Mouse (Mus musculus): ENCODE data around the gene Btbd19. TPM values are rescaled to one million over a fixed set of nuclear protein-coding genes. Genes with fewer than 3 reads are reported as not detected.

Btbd19 gene
- polyA plus RNA-seq, 1 experiment from 2014 or later = 3.9 TPM

DNA sequence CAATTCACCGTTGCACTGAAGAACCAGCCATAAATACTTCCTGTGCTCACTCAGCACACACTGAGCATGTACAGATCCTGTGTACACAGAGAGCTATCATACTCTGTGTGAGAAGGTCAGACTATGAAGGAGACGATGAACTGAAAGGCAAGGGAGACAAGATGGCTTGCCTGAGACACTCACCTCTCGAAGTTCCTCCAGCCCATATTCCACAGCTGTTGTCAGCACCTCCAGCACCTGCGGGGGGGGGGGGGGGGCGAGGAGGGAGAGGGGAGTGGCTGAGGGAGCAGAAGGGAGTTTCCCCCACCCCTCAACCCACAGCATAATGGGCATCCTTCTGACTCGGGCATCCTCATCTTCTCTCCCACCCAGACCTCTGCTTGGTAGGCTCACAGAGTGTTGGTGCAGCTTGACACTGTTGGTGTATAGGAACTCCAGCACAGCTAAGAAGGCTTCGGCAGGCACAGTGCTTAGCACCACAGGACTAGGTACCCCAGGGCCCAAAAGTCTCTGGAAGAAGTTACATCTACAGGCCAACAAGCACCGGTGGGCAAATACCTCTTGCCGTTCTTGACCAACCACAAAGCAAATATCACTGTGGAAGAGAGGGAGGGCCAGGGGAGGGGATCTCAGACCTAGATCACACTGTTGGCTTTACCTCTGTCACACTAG lies 1.8 kb downstream of the Btbd19 start:
- 87% methylated on average over 8 of the region's 9 CpGs for WGBS
- Histone ChIP-seq H3K27ac (no peak overlapping the region), H3K9ac (no peak overlapping the region), H3K9me3 (no peaks in the 10 kb centered on the region), H3K27me3 (replicated peaks) (no peaks in the 10 kb centered on the region), H3K4me3 (no peak overlapping the region), H3K36me3 (replicated peaks) (peaks cover 4% of the 10 kb centered on the region; the same call in 1 of the 2 replicates), H3K4me2 (no peak overlapping the region), H3K4me1 (peaks cover 25% of the 10 kb centered on the region)
- no peak for ATAC-seq (replicated peaks)

DNA sequence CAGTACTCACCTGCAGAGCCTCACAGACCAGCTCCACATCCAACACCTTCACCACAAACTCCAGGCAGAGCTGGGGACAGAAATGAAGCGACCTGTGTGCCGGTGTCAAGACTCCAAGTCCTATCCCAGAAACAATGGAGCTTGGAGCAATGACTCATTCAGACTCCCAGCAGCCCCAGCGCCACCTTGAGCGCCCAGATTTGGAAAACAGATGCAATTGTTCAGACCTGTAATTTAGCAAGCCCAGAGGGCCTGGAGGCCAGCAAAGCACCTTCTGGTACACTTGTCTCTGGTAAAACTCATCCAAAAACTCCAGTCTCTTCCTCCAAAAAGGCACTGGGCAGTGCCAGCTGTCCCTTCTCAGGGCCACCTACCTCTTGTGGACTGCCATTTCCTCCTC lies 3.3 kb downstream of the Btbd19 start:
- H3K9ac ChIP-seq = no peak overlapping the region
- H3K27me3 ChIP-seq (replicated peaks) = no peaks in the 10 kb centered on the region
- no peak for ATAC-seq (replicated peaks)
- peaks cover 25% of the 10 kb centered on the region for H3K4me1 ChIP-seq
- H3K36me3 ChIP-seq (replicated peaks) = no peaks in the 10 kb centered on the region
- no peaks in the 10 kb centered on the region for H3K9me3 ChIP-seq
- H3K4me3 ChIP-seq = no peak overlapping the region
- no peak overlapping the region for H3K27ac ChIP-seq
- H3K4me2 ChIP-seq = no peak overlapping the region
- WGBS = 85% methylated on average over 4 of the region's 4 CpGs

DNA sequence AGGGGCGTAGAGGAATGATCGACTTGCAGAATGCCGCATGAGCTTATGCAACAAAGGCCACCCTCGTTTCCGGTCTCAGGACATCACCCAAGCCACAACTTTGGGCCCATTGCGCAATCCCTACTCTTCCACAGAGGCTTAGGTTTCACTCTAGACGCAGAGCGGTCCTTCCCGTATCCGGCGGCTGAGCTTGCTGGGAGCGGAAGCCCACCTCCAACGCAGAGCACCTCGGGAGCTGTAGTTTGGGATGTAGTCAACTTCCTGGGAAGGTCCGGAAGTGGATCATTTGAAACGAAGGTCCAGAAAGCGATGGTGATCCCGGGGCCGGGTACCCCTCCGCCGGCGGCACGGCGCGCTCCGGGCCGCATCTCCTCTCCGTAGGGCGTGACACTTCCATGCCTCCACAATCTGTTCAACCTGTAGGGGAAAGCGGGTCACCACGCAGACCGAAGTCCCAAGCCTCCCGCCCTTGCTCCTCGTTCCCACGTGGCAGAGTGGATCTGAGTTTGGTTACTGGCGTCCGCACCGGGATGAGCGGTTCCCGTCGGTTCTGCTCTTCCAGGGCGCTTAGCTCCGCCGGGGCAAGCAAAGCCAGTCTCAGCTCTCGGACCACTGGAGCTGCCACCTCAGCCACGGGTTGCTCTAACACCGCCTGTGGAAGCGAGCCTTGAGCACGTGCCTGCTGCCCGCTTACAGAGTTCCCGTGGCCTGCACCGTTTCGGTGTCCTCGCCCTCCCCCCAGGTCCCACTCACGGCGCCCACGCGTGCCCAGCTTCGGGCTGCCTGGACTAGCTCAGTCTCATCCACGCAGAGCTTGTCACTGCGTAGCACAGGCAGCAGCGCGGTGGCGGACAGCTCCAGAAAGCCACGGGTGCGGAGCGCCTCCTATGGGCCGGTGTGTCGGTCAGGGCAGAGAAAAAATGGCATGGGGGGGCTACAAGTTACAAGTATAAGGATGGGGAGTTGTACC lies 4.8 kb downstream of the Btbd19 start:
- Histone ChIP-seq H3K4me2 (peak overlapping the region; percentile 100), H3K4me3 (peak overlapping the region; percentile 80), H3K9ac (peak overlapping the region; percentile 62), H3K9me3 (no peaks in the 10 kb centered on the region), H3K4me1 (peaks cover 20% of the 10 kb centered on the region), H3K27me3 (replicated peaks) (no peaks in the 10 kb centered on the region), H3K27ac (peak overlapping the region; percentile 90), H3K36me3 (replicated peaks) (no peaks in the 10 kb centered on the region)
- ATAC-seq (replicated peaks) = peak; percentile 96
- WGBS = under 1% methylated on average over 69 of the region's 69 CpGs

DNA sequence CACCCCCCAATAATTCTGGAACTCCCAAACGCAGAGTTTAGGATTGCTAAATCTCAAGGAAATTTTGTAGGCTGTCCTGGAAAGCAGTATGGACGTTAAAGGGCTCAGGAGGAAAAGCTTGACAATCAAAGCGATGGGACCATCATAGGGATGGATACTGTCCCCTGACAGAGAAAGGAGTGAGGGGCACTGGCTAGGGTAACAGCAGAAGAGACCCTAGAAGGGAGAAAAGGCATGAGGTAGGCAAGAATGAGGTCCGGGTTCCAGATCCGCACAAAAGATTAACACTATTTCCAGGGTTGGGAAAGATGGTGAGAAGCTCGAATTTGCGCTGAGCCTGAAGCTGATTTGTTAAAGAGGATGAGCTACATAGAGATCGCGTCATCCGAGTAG lies 5.5 kb downstream of the Btbd19 start:
- peak; percentile 19 for ATAC-seq (replicated peaks)
- peak overlapping the region; percentile 62 for H3K9ac ChIP-seq
- H3K27ac ChIP-seq = peak overlapping the region; percentile 90
- 4% methylated on average over 10 of the region's 10 CpGs for WGBS
- H3K4me1 ChIP-seq = peaks cover 14% of the 10 kb centered on the region
- no peaks in the 10 kb centered on the region for H3K27me3 ChIP-seq (replicated peaks)
- peak overlapping the region; percentile 100 for H3K4me2 ChIP-seq
- no peaks in the 10 kb centered on the region for H3K36me3 ChIP-seq (replicated peaks)
- H3K4me3 ChIP-seq = peak overlapping the region; percentile 80
- H3K9me3 ChIP-seq = no peaks in the 10 kb centered on the region

DNA sequence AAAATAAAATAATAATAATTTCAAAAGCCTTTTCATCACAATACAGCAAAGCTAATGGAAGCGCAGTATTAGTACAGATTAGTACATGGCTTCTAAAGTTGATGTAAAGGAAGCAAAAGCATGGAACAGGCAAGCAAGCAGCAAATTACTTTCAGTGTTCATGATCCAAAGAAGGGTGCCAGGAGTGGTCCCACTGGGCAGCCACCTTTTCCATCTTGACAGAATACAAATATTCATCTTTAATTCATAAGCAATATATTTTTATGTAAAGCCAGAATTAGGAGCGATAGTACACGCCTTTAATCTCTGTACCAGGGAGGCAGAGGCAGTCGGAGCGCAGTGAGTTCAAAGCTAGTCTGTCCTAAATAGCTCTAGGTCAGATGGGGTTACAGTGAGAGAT lies 5.9 kb downstream of the Btbd19 start:
- Histone ChIP-seq H3K4me1 (peaks cover 11% of the 10 kb centered on the region), H3K27ac (peak overlapping the region; percentile 90), H3K9ac (peak overlapping the region; percentile 62), H3K4me3 (peak overlapping the region; percentile 80), H3K4me2 (peak overlapping the region; percentile 100), H3K9me3 (no peaks in the 10 kb centered on the region), H3K36me3 (replicated peaks) (no peaks in the 10 kb centered on the region; the same call in 1 of the 2 replicates), H3K27me3 (replicated peaks) (no peaks in the 10 kb centered on the region)
- 66% methylated on average over 5 of the region's 5 CpGs for WGBS
- no peak for ATAC-seq (replicated peaks)

DNA sequence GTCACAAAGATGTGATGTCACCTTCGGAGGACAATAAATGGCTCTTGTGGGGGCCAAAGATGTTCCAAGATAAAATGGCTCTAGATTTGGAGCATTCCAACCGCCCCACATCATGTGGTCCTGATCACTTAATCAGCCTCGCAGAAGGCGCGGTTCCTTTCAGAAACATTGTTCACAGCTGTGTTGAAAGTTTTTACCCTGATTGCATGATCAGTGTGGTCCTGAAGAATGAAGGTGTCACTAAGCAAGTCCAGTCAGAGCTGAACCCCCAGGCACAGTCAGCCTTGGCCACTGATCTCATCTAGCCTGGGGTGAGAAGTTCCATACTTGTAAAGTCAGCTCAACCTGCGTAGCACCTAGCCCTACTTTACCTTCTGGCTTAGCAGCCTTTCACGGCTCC lies 7.6 kb downstream of the Btbd19 start:
- WGBS = 93% methylated on average over 7 of the region's 7 CpGs
- H3K9ac ChIP-seq = no peak overlapping the region
- H3K4me3 ChIP-seq = no peak overlapping the region
- peaks cover 6% of the 10 kb centered on the region; the same call in 1 of the 2 replicates for H3K36me3 ChIP-seq (replicated peaks)
- H3K9me3 ChIP-seq = no peaks in the 10 kb centered on the region
- ATAC-seq (replicated peaks) = no peak
- H3K27ac ChIP-seq = no peak overlapping the region
- peaks cover 11% of the 10 kb centered on the region for H3K4me1 ChIP-seq
- H3K4me2 ChIP-seq = no peak overlapping the region
- H3K27me3 ChIP-seq (replicated peaks) = no peaks in the 10 kb centered on the region

DNA sequence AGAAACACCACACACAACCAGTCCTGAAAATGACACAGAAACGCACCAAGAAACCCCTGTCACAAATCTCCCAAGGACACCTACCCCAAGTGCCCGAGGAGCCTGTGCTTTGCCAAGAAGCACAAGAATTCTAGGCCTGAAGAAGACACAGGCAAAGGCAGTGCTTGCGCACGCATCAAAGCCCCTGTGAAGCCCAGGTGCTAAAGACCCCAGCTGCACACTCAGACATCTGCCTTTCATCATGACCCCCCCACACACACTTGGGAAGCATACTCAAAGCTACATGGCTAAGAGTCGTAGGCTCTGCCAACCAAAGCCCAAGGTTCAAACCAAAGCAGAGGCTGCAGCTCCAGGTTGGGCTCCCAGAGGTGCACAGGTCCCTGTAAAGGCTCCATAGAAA lies 9.9 kb downstream of the Btbd19 start:
- Histone ChIP-seq H3K9me3 (no peaks in the 10 kb centered on the region), H3K27ac (no peak overlapping the region), H3K36me3 (replicated peaks) (peaks cover 15% of the 10 kb centered on the region; the same call in 1 of the 2 replicates), H3K9ac (no peak overlapping the region), H3K27me3 (replicated peaks) (no peaks in the 10 kb centered on the region), H3K4me3 (no peak overlapping the region), H3K4me1 (peaks cover 4% of the 10 kb centered on the region), H3K4me2 (no peak overlapping the region)
- 88% methylated on average over 5 of the region's 5 CpGs for WGBS
- ATAC-seq (replicated peaks) = no peak

DNA sequence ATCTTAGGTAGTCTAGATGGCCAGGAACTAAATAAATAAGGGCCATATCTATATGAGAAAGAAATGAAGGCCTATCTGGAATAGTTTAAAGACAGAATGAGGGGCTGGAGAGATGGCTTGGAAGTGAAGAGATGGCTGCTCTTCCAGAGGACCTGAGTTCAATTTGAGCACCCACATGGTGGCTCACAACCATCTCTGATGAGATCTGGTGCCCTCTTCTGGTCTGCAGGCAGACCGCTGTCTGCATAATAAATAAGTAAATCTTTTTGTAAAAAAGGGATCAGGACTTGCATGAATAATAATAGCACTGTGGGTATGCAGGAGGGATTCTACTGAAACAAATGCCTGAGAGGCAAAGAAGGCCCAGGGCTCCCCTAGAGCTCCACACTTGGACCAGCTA lies 12.3 kb downstream of the Btbd19 start:
- Histone ChIP-seq H3K9me3 (no peaks in the 10 kb centered on the region), H3K4me2 (no peak overlapping the region), H3K4me3 (no peak overlapping the region), H3K27ac (no peak overlapping the region), H3K4me1 (no peaks in the 10 kb centered on the region), H3K27me3 (replicated peaks) (no peaks in the 10 kb centered on the region), H3K9ac (no peak overlapping the region), H3K36me3 (replicated peaks) (peaks cover 15% of the 10 kb centered on the region; the same call in 1 of the 2 replicates)
- WGBS = 82% methylated on average over 1 of the region's 1 CpGs
- no peak for ATAC-seq (replicated peaks)

DNA sequence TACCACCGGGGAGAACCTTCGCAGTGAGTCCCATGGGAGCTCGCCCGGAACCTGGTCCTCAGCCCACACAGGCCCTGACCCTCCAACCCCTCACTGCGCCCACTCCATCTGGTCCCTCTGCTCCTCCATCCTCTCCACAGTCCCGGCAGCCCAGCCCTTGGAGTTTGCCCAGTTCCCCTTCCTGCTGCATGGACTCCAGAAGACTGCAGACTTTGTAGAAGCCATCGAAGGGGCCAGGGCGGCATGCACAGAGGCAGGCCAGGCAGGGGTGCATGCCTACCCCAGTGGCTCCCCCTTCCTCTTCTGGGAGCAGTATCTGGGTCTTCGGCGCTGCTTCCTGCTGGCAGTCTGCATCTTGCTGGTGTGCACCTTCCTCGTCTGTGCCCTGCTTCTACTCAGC lies 14.5 kb downstream of the Btbd19 start:
- Histone ChIP-seq H3K9me3 (no peaks in the 10 kb centered on the region), H3K27me3 (replicated peaks) (no peaks in the 10 kb centered on the region), H3K27ac (no peak overlapping the region), H3K4me3 (no peak overlapping the region), H3K9ac (no peak overlapping the region), H3K36me3 (replicated peaks) (peaks cover 19% of the 10 kb centered on the region; the same call in 1 of the 2 replicates), H3K4me2 (no peak overlapping the region), H3K4me1 (no peaks in the 10 kb centered on the region)
- WGBS = 92% methylated on average over 11 of the region's 11 CpGs
- ATAC-seq (replicated peaks) = no peak

DNA sequence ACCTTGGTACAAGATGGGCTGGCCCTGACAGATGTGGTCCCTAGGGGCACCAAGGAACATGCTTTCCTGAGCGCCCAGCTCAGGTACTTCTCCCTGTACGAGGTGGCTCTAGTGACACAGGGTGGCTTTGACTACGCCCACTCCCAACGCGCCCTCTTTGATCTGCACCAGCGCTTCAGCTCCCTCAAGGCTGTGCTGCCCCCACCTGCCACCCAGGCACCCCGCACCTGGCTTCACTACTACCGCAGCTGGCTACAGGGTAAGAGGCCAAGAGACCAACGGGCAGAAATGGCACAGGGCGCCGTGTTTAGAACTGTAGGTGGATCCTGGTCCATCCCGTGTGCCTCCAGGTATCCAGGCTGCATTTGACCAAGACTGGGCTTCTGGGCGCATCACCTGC lies 15.3 kb downstream of the Btbd19 start:
- ATAC-seq (replicated peaks) = no peak

DNA sequence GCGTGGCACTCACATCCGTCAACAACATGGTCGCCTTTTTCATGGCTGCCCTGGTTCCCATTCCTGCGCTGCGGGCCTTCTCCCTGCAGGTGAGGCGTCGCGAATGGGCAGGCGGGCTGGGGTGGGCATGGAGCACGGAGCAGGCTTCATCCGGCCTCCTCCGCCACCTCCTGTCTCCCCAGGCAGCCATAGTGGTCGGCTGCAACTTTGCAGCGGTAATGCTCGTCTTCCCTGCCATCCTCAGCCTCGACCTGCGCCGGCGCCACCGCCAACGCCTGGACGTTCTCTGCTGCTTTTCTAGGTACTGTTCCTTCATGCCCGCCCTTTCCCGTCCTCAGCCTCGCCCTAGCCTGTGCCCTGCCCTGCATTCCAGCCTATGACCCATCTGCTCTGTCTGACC lies 16.2 kb downstream of the Btbd19 start:
- no peak overlapping the region for H3K27ac ChIP-seq
- no peaks in the 10 kb centered on the region for H3K9me3 ChIP-seq
- H3K4me1 ChIP-seq = peaks cover 6% of the 10 kb centered on the region; the same call in 1 of the 2 replicates
- H3K9ac ChIP-seq = no peak overlapping the region
- H3K27me3 ChIP-seq (replicated peaks) = no peaks in the 10 kb centered on the region
- 92% methylated on average over 25 of the region's 25 CpGs for WGBS
- peaks cover 17% of the 10 kb centered on the region; the same call in 1 of the 2 replicates for H3K36me3 ChIP-seq (replicated peaks)
- no peak overlapping the region for H3K4me3 ChIP-seq
- no peak overlapping the region for H3K4me2 ChIP-seq
- ATAC-seq (replicated peaks) = no peak

More for the DNA sequence above, 15.3 kb downstream of the Btbd19 start:
- Histone ChIP-seq H3K27ac (no peak overlapping the region), H3K4me3 (no peak overlapping the region), H3K9me3 (no peaks in the 10 kb centered on the region), H3K27me3 (replicated peaks) (no peaks in the 10 kb centered on the region), H3K4me2 (no peak overlapping the region), H3K36me3 (replicated peaks) (peaks cover 19% of the 10 kb centered on the region; the same call in 1 of the 2 replicates), H3K9ac (no peak overlapping the region), H3K4me1 (0 out of 2 replicates have a peak, but pooled peaks cover 6% of the 10 kb centered on the region)
- 89% methylated on average over 13 of the region's 13 CpGs for WGBS

DNA sequence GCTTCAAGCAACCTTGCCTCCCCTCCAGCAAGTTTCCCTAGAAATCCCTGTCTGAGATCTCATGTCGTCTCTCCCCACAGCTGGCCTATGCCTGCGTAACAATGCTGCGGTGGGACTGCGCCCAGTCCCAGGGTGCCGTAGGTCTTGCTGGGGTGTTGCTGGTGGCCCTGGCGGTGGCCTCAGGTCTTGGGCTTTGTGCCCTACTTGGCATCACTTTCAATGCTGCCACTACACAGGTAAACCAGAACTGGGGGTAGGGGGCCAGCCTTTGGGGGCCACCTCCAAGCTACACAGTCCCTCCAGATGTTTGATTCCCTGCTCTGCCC lies 17.0 kb downstream of the Btbd19 start:
- Histone ChIP-seq H3K4me1 (peaks cover 6% of the 10 kb centered on the region; the same call in 1 of the 2 replicates), H3K9me3 (no peaks in the 10 kb centered on the region), H3K4me2 (no peak overlapping the region), H3K36me3 (replicated peaks) (peaks cover 13% of the 10 kb centered on the region; the same call in 1 of the 2 replicates), H3K4me3 (no peak overlapping the region), H3K27me3 (replicated peaks) (no peaks in the 10 kb centered on the region), H3K27ac (no peak overlapping the region), H3K9ac (no peak overlapping the region)
- 94% methylated on average over 6 of the region's 6 CpGs for WGBS
- ATAC-seq (replicated peaks) = no peak

All from midbrain, embryonic 15.5 days (tissue).